Mouse (Mus musculus): ENCODE data around the gene Elovl7. TPM values are rescaled to one million over a fixed set of nuclear protein-coding genes. Genes with fewer than 3 reads are reported as not detected.

Gene Elovl7
- polyA plus RNA-seq, 1 experiment, result 13.8 TPM

- Histone ChIP-seq H3K27me3 (ENCODE audit: control insufficient read depth, insufficient read depth, low read length, poor library complexity, severe bottlenecking) (no peaks in the 10 kb centered on the region), H3K9ac (ENCODE audit: low read depth, poor library complexity, severe bottlenecking) (no peak overlapping the region), H3K4me1 (ENCODE audit: control insufficient read depth, insufficient read depth, low read length) (peaks cover 5% of the 10 kb centered on the region), H3K27ac (ENCODE audit: insufficient read depth, low read length) (no peak overlapping the region), H3K36me3 (ENCODE audit: control insufficient read depth, insufficient read depth, low read length, poor library complexity, severe bottlenecking) (no peaks in the 10 kb centered on the region), H3K9me3 (replicated peaks; ENCODE audit: control insufficient read depth, insufficient read depth, low read length, poor library complexity, severe bottlenecking) (no peaks in the 10 kb centered on the region), H3K4me3 (ENCODE audit: low read depth, low read length) (no peak overlapping the region)
- no peak for TF ChIP-seq EP300 (IDR thresholded peaks at IDR 0.05; ENCODE audit: insufficient read depth, low read depth, low read length)
- TF ChIP-seq CTCF (IDR thresholded peaks at IDR 0.05; ENCODE audit: low read depth, low read length), result no peak
- no peak for TF ChIP-seq POLR2A (IDR thresholded peaks at IDR 0.05; ENCODE audit: insufficient read depth, low read length)
Observed at GRCm38 (mm10) chr13:108300346-108300950, 86.2 kb downstream of the Elovl7 start.

GRCm38 (mm10) chr13:108301411-108301810 is 87.2 kb downstream of the Elovl7 start:
- Histone ChIP-seq H3K4me1 (ENCODE audit: control insufficient read depth, insufficient read depth, low read length) (peaks cover 5% of the 10 kb centered on the region), H3K27ac (ENCODE audit: insufficient read depth, low read length) (no peak overlapping the region), H3K9me3 (replicated peaks; ENCODE audit: control insufficient read depth, insufficient read depth, low read length, poor library complexity, severe bottlenecking) (no peaks in the 10 kb centered on the region), H3K4me3 (ENCODE audit: low read depth, low read length) (no peak overlapping the region), H3K9ac (ENCODE audit: low read depth, poor library complexity, severe bottlenecking) (no peak overlapping the region), H3K27me3 (ENCODE audit: control insufficient read depth, insufficient read depth, low read length, poor library complexity, severe bottlenecking) (no peaks in the 10 kb centered on the region), H3K36me3 (ENCODE audit: control insufficient read depth, insufficient read depth, low read length, poor library complexity, severe bottlenecking) (no peaks in the 10 kb centered on the region)
- TF ChIP-seq CTCF (IDR thresholded peaks at IDR 0.05; ENCODE audit: low read depth, low read length) (no peak), EP300 (IDR thresholded peaks at IDR 0.05; ENCODE audit: insufficient read depth, low read depth, low read length) (0 out of 2 replicates have a peak, but pooled peaks have one; percentile 4), POLR2A (IDR thresholded peaks at IDR 0.05; ENCODE audit: insufficient read depth, low read length) (no peak)

GRCm38 (mm10) chr13:108302957-108303675 is 88.9 kb downstream of the Elovl7 start:
- Histone ChIP-seq H3K27ac (ENCODE audit: insufficient read depth, low read length) (no peak overlapping the region), H3K9me3 (replicated peaks; ENCODE audit: control insufficient read depth, insufficient read depth, low read length, poor library complexity, severe bottlenecking) (no peaks in the 10 kb centered on the region), H3K4me3 (ENCODE audit: low read depth, low read length) (no peak overlapping the region), H3K9ac (ENCODE audit: low read depth, poor library complexity, severe bottlenecking) (no peak overlapping the region), H3K27me3 (ENCODE audit: control insufficient read depth, insufficient read depth, low read length, poor library complexity, severe bottlenecking) (no peaks in the 10 kb centered on the region), H3K36me3 (ENCODE audit: control insufficient read depth, insufficient read depth, low read length, poor library complexity, severe bottlenecking) (no peaks in the 10 kb centered on the region), H3K4me1 (ENCODE audit: control insufficient read depth, insufficient read depth, low read length) (peaks cover 5% of the 10 kb centered on the region)
- TF ChIP-seq POLR2A (IDR thresholded peaks at IDR 0.05; ENCODE audit: insufficient read depth, low read length) (no peak), EP300 (IDR thresholded peaks at IDR 0.05; ENCODE audit: insufficient read depth, low read depth, low read length) (no peak), CTCF (IDR thresholded peaks at IDR 0.05; ENCODE audit: low read depth, low read length) (no peak)

GRCm38 (mm10) chr13:108303841-108304240 is 89.6 kb downstream of the Elovl7 start:
- H3K4me1 ChIP-seq (ENCODE audit: control insufficient read depth, insufficient read depth, low read length), result peaks cover 5% of the 10 kb centered on the region

GRCm38 (mm10) chr13:108304680-108305079 is 90.5 kb downstream of the Elovl7 start:
- H3K36me3 ChIP-seq (ENCODE audit: control insufficient read depth, insufficient read depth, low read length, poor library complexity, severe bottlenecking), result no peaks in the 10 kb centered on the region
- no peak for TF ChIP-seq CTCF (IDR thresholded peaks at IDR 0.05; ENCODE audit: low read depth, low read length)
- TF ChIP-seq EP300 (IDR thresholded peaks at IDR 0.05; ENCODE audit: insufficient read depth, low read depth, low read length), result no peak
- no peak for TF ChIP-seq POLR2A (IDR thresholded peaks at IDR 0.05; ENCODE audit: insufficient read depth, low read length)
- H3K4me1 ChIP-seq (ENCODE audit: control insufficient read depth, insufficient read depth, low read length), result peaks cover 5% of the 10 kb centered on the region
- no peaks in the 10 kb centered on the region for H3K9me3 ChIP-seq (replicated peaks; ENCODE audit: control insufficient read depth, insufficient read depth, low read length, poor library complexity, severe bottlenecking)
- H3K4me3 ChIP-seq (ENCODE audit: low read depth, low read length), result no peak overlapping the region
- no peak overlapping the region for H3K27ac ChIP-seq (ENCODE audit: insufficient read depth, low read length)
- H3K27me3 ChIP-seq (ENCODE audit: control insufficient read depth, insufficient read depth, low read length, poor library complexity, severe bottlenecking), result no peaks in the 10 kb centered on the region
- no peak overlapping the region for H3K9ac ChIP-seq (ENCODE audit: low read depth, poor library complexity, severe bottlenecking)

More at GRCm38 (mm10) chr13:108303841-108304240, 89.6 kb downstream of the Elovl7 start:
- Histone ChIP-seq H3K9me3 (replicated peaks; ENCODE audit: control insufficient read depth, insufficient read depth, low read length, poor library complexity, severe bottlenecking) (no peaks in the 10 kb centered on the region), H3K4me3 (ENCODE audit: low read depth, low read length) (no peak overlapping the region), H3K27me3 (ENCODE audit: control insufficient read depth, insufficient read depth, low read length, poor library complexity, severe bottlenecking) (no peaks in the 10 kb centered on the region), H3K36me3 (ENCODE audit: control insufficient read depth, insufficient read depth, low read length, poor library complexity, severe bottlenecking) (no peaks in the 10 kb centered on the region), H3K9ac (ENCODE audit: low read depth, poor library complexity, severe bottlenecking) (no peak overlapping the region), H3K27ac (ENCODE audit: insufficient read depth, low read length) (no peak overlapping the region)
- no peak for TF ChIP-seq CTCF (IDR thresholded peaks at IDR 0.05; ENCODE audit: low read depth, low read length)
- TF ChIP-seq POLR2A (IDR thresholded peaks at IDR 0.05; ENCODE audit: insufficient read depth, low read length), result no peak
- no peak for TF ChIP-seq EP300 (IDR thresholded peaks at IDR 0.05; ENCODE audit: insufficient read depth, low read depth, low read length)
